Comparison of ENCODE assay signal across 8 mouse cellular contexts in the genomic region with DNA sequence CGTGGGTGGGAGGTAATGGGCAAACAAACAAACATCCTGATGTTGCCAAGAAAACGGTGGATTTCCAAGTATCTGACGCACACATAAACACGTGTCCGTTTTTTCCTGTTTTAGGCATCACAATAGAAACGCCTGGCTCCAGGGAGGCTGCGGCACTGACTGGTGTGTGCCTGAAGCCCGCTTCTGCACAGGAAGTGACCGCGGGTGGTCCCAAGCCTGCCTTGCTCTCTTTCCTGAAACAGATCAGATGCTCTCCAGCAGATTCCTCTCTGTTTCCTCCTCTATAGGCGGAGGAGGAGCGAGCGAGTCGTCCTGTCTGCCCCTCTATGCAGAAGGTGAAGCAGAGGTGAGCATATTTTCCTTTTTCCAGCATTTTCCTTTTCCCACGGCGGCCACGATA.
A peak's percentile ranks its signal among the peaks of the same experiment; 100 is the strongest.
DNase-seq lines count a peak whose midpoint lies in the region; ATAC-seq and TF ChIP-seq lines count a peak whose summit lies in the region.

No protein-coding gene starts in this region.

- no peak for TF ChIP-seq CTCF in liver, postnatal 0 days (IDR thresholded peaks at IDR 0.05; ENCODE audit: low read depth)

- peak overlapping the region; percentile 47; the same call in 1 of the 2 replicates for H3K27ac ChIP-seq in intestine, embryonic 14.5 days (ENCODE audit: low read depth)
- H3K27ac ChIP-seq in liver, postnatal 0 days (ENCODE audit: low read depth), result 0 out of 2 replicates have a peak overlapping the region, but pooled peaks have one; percentile 17

- H3K9ac ChIP-seq in intestine, embryonic 14.5 days (ENCODE audit: low read length), result no peak overlapping the region
- no peak overlapping the region for H3K9ac ChIP-seq in liver, postnatal 0 days (replicated peaks)

- H3K4me3 ChIP-seq in intestine, embryonic 14.5 days (ENCODE audit: low read depth, low read length), result no peak overlapping the region
- H3K4me3 ChIP-seq in liver, postnatal 0 days (ENCODE audit: low read depth, low read length), result no peak overlapping the region

- H3K9me3 ChIP-seq in intestine, embryonic 14.5 days (ENCODE audit: control insufficient read depth, low read length), result no peaks in the 10 kb centered on the region; the same call in 1 of the 2 replicates
- no peaks in the 10 kb centered on the region for H3K9me3 ChIP-seq in liver, postnatal 0 days (ENCODE audit: low read length)

- H3K36me3 ChIP-seq in intestine, embryonic 14.5 days (ENCODE audit: control insufficient read depth, insufficient read depth, low read length), result no peaks in the 10 kb centered on the region
- H3K36me3 ChIP-seq in liver, postnatal 0 days (replicated peaks; ENCODE audit: insufficient read depth, low read length), result no peaks in the 10 kb centered on the region

- DNase-seq in ZHBTc4 (ENCODE audit: low read depth, low spot score), result peak; percentile 69
- DNase-seq in embryo, embryonic 9.5 days (ENCODE audit: extremely low spot score), result peak; percentile 23
- DNase-seq in intestine, embryonic 14.5 days (ENCODE audit: low spot score), result peak; percentile 65
- DNase-seq in liver, postnatal 0 days, result peak; percentile 23
- no peak for DNase-seq in spleen, postnatal 4 days (ENCODE audit: low spot score in 2 of 2)
- no peak for DNase-seq in thymus, postnatal 10 days (ENCODE audit: low spot score in 2 of 2)
- no peak for DNase-seq in spleen, adult 18-20 months

- WGBS in intestine, embryonic 14.5 days, result 43% methylated on average over 17 of the region's 17 CpGs
- 27% methylated on average over 17 of the region's 17 CpGs for WGBS in liver, postnatal 0 days (ENCODE audit: insufficient replicate concordance)

- H3K4me2 ChIP-seq in intestine, embryonic 14.5 days (ENCODE audit: low read length), result peak overlapping the region; percentile 34
- no peak overlapping the region for H3K4me2 ChIP-seq in liver, postnatal 0 days (ENCODE audit: low read depth, low read length)

- H3K4me1 ChIP-seq in intestine, embryonic 14.5 days (replicated peaks; ENCODE audit: control insufficient read depth, insufficient read depth, low read length), result no peaks in the 10 kb centered on the region
- no peaks in the 10 kb centered on the region for H3K4me1 ChIP-seq in liver, postnatal 0 days (ENCODE audit: insufficient read depth)

- no peak for TF ChIP-seq EP300 in liver, postnatal 0 days (IDR thresholded peaks at IDR 0.05; ENCODE audit: low read depth)

- ATAC-seq in intestine, embryonic 14.5 days (replicated peaks; ENCODE audit: low FRiP score, low TSS enrichment, low read depth), result 0 out of 2 replicates have a peak, but pooled peaks have one; percentile 32
- peak; percentile 47 for ATAC-seq in liver, postnatal 0 days
- ATAC-seq in erythroblast, adult 5-6 weeks (replicated peaks; ENCODE audit: low FRiP score, poor library complexity, severe bottlenecking), result no peak

- H3K27me3 ChIP-seq in intestine, embryonic 14.5 days (replicated peaks; ENCODE audit: control insufficient read depth, insufficient read depth, low read length), result no peaks in the 10 kb centered on the region
- H3K27me3 ChIP-seq in liver, postnatal 0 days (ENCODE audit: insufficient read depth, low read length), result no peaks in the 10 kb centered on the region

Comparison
In these comparisons a context has a peak if more than half of its experiments do, and no peak if none do; other contexts are left out.
1. DNase-seq: peak in ZHBTc4 (single experiment), embryo, embryonic 9.5 days (single experiment), intestine, embryonic 14.5 days (single experiment) and liver, postnatal 0 days (single experiment); none in spleen, postnatal 4 days (0 of 2), thymus, postnatal 10 days (0 of 2) and spleen, adult 18-20 months (0 of 2).